Mouse (Mus musculus): Measurements from ENCODE around the gene Hist2h2aa2. TPM values are rescaled to one million over a fixed set of nuclear protein-coding genes. Genes with fewer than 3 reads are reported as not detected.
A peak's percentile ranks its signal among the peaks of the same experiment; 100 is the strongest.

Hist2h2aa2 gene
- polyA plus RNA-seq, 2 experiments from 2014 or later = 32.4 to 55.4 TPM

- ATAC-seq = no peak
Measured at GRCm38 (mm10) chr3:96261623-96262022, 21.5 kb upstream of the Hist2h2aa2 start.

GRCm38 (mm10) chr3:96260220-96260619 lies 20.1 kb upstream of the Hist2h2aa2 start:
- ATAC-seq = no peak

GRCm38 (mm10) chr3:96257190-96257589 lies 17.1 kb upstream of the Hist2h2aa2 start:
- no peak for ATAC-seq

GRCm38 (mm10) chr3:96255926-96256593 lies 16.0 kb upstream of the Hist2h2aa2 start:
- ATAC-seq = peak; percentile 54

- no peak for ATAC-seq
Measured at GRCm38 (mm10) chr3:96254683-96255355, 14.7 kb upstream of the Hist2h2aa2 start.

- no peak for ATAC-seq
Measured at GRCm38 (mm10) chr3:96251787-96252186, 11.7 kb upstream of the Hist2h2aa2 start.

GRCm38 (mm10) chr3:96250890-96251289 lies 10.8 kb upstream of the Hist2h2aa2 start:
- no peak for ATAC-seq

GRCm38 (mm10) chr3:96249034-96249345 lies 8.9 kb upstream of the Hist2h2aa2 start:
- ATAC-seq = no peak

- ATAC-seq = no peak
Measured at GRCm38 (mm10) chr3:96248141-96249033, 8.3 kb upstream of the Hist2h2aa2 start.

GRCm38 (mm10) chr3:96247356-96248140 lies 7.5 kb upstream of the Hist2h2aa2 start:
- ATAC-seq = no peak

GRCm38 (mm10) chr3:96246427-96246856 lies 6.4 kb upstream of the Hist2h2aa2 start, which contains the start of gene Hist2h3c1:
Hist2h3c1 (plus strand) TSS chr3:96246685.
- peak; percentile 59 for ATAC-seq

GRCm38 (mm10) chr3:96246018-96246417 lies 5.9 kb upstream of the Hist2h2aa2 start:
- ATAC-seq = peak; percentile 48

GRCm38 (mm10) chr3:96245003-96245886 lies 5.2 kb upstream of the Hist2h2aa2 start, which contains the start of gene Hist2h2aa1:
Hist2h2aa1 (plus strand) TSS chr3:96245497.
- ATAC-seq = peak; percentile 80

GRCm38 (mm10) chr3:96243921-96244572 lies 4.0 kb upstream of the Hist2h2aa2 start:
- ATAC-seq = no peak

- no peak for ATAC-seq
Measured at GRCm38 (mm10) chr3:96240799-96241197, 722 bp upstream of the Hist2h2aa2 start.

GRCm38 (mm10) chr3:96238954-96239793 lies 902 bp downstream of the Hist2h2aa2 start, which contains the start of gene Hist2h3c2:
Hist2h3c2 (minus strand) TSS chr3:96239127.
- ATAC-seq = peak; percentile 64

- no peak for ATAC-seq
Measured at GRCm38 (mm10) chr3:96237904-96238511, 2.1 kb downstream of the Hist2h2aa2 start.

- no peak for ATAC-seq
Measured at GRCm38 (mm10) chr3:96237335-96237903, 2.7 kb downstream of the Hist2h2aa2 start.

GRCm38 (mm10) chr3:96236834-96237334 lies 3.2 kb downstream of the Hist2h2aa2 start:
- no peak for ATAC-seq

All from CD4-positive, CD25-positive, alpha-beta regulatory T cell, adult 4 months (primary cell).